Mouse (Mus musculus): Measurements from ENCODE around the gene Fancc. TPM values are rescaled to one million over a fixed set of nuclear protein-coding genes. Genes with fewer than 3 reads are reported as not detected.

The Fancc gene
- polyA plus RNA-seq, 1 experiment from 2014 or later = 23.7 TPM

- H3K4me1 ChIP-seq (ENCODE audit: control insufficient read depth, insufficient read depth, low read length) = peaks cover 25% of the 10 kb centered on the region
- no peaks in the 10 kb centered on the region for H3K9me3 ChIP-seq (ENCODE audit: control insufficient read depth, low read length)
- ATAC-seq (ENCODE audit: low FRiP score) (no peak), DNase-seq (ENCODE audit: low spot score, missing footprints) (no peak)
- no peak overlapping the region for H3K4me3 ChIP-seq (ENCODE audit: low read depth, low read length)
- H3K36me3 ChIP-seq (ENCODE audit: control insufficient read depth, insufficient read depth, low read length) = no peaks in the 10 kb centered on the region
- no peak overlapping the region for H3K9ac ChIP-seq (ENCODE audit: low read length)
- no peak overlapping the region for H3K27ac ChIP-seq (ENCODE audit: low read depth, low read length)
- 88% methylated on average over 8 of the region's 8 CpGs for WGBS
- no peaks in the 10 kb centered on the region for H3K27me3 ChIP-seq (ENCODE audit: control insufficient read depth, insufficient read depth, low read length)
- no peak overlapping the region for H3K4me2 ChIP-seq
These were observed 215.9 kb downstream of the Fancc start for GRCm38 (mm10) chr13:63281206-63281605.

GRCm38 (mm10) chr13:63280344-63280743 lies 216.7 kb downstream of the Fancc start:
- Histone ChIP-seq H3K4me3 (ENCODE audit: low read depth, low read length) (no peak overlapping the region), H3K4me1 (ENCODE audit: control insufficient read depth, insufficient read depth, low read length) (peaks cover 25% of the 10 kb centered on the region), H3K27me3 (ENCODE audit: control insufficient read depth, insufficient read depth, low read length) (no peaks in the 10 kb centered on the region), H3K27ac (ENCODE audit: low read depth, low read length) (no peak overlapping the region), H3K9ac (ENCODE audit: low read length) (no peak overlapping the region), H3K9me3 (ENCODE audit: control insufficient read depth, low read length) (no peaks in the 10 kb centered on the region), H3K36me3 (ENCODE audit: control insufficient read depth, insufficient read depth, low read length) (no peaks in the 10 kb centered on the region), H3K4me2 (no peak overlapping the region)
- ATAC-seq (ENCODE audit: low FRiP score) (no peak), DNase-seq (ENCODE audit: low spot score, missing footprints) (no peak)
- WGBS = 47% methylated on average over 3 of the region's 3 CpGs

GRCm38 (mm10) chr13:63279807-63280206 lies 217.3 kb downstream of the Fancc start:
- Histone ChIP-seq H3K9me3 (ENCODE audit: control insufficient read depth, low read length) (no peaks in the 10 kb centered on the region), H3K4me2 (0 out of 2 replicates have a peak overlapping the region, but pooled peaks have one; percentile 7), H3K4me1 (ENCODE audit: control insufficient read depth, insufficient read depth, low read length) (peaks cover 25% of the 10 kb centered on the region), H3K9ac (ENCODE audit: low read length) (no peak overlapping the region), H3K4me3 (ENCODE audit: low read depth, low read length) (no peak overlapping the region), H3K36me3 (ENCODE audit: control insufficient read depth, insufficient read depth, low read length) (no peaks in the 10 kb centered on the region), H3K27ac (ENCODE audit: low read depth, low read length) (no peak overlapping the region), H3K27me3 (ENCODE audit: control insufficient read depth, insufficient read depth, low read length) (no peaks in the 10 kb centered on the region)
- DNase-seq (ENCODE audit: low spot score, missing footprints) (no peak), ATAC-seq (ENCODE audit: low FRiP score) (no peak)
- WGBS = 63% methylated on average over 8 of the region's 8 CpGs

- DNase-seq (ENCODE audit: low spot score, missing footprints) (peak; percentile 91), ATAC-seq (ENCODE audit: low FRiP score) (peak; percentile 90)
- Histone ChIP-seq H3K4me1 (ENCODE audit: control insufficient read depth, insufficient read depth, low read length) (peaks cover 25% of the 10 kb centered on the region), H3K4me2 (peak overlapping the region; percentile 16; the same call in 1 of the 2 replicates), H3K36me3 (ENCODE audit: control insufficient read depth, insufficient read depth, low read length) (no peaks in the 10 kb centered on the region), H3K9me3 (ENCODE audit: control insufficient read depth, low read length) (no peaks in the 10 kb centered on the region), H3K4me3 (ENCODE audit: low read depth, low read length) (0 out of 2 replicates have a peak overlapping the region, but pooled peaks have one; percentile 3), H3K27ac (ENCODE audit: low read depth, low read length) (no peak overlapping the region; the same call in 1 of the 2 replicates), H3K27me3 (ENCODE audit: control insufficient read depth, insufficient read depth, low read length) (no peaks in the 10 kb centered on the region), H3K9ac (ENCODE audit: low read length) (peak overlapping the region; percentile 31)
- WGBS = 9% methylated on average over 10 of the region's 10 CpGs
These were observed 218.1 kb downstream of the Fancc start for GRCm38 (mm10) chr13:63278796-63279475.

- Histone ChIP-seq H3K4me2 (no peak overlapping the region), H3K4me1 (ENCODE audit: control insufficient read depth, insufficient read depth, low read length) (peaks cover 25% of the 10 kb centered on the region), H3K36me3 (ENCODE audit: control insufficient read depth, insufficient read depth, low read length) (no peaks in the 10 kb centered on the region), H3K9ac (ENCODE audit: low read length) (peak overlapping the region; percentile 25), H3K4me3 (ENCODE audit: low read depth, low read length) (no peak overlapping the region), H3K27ac (ENCODE audit: low read depth, low read length) (peak overlapping the region; percentile 30), H3K9me3 (ENCODE audit: control insufficient read depth, low read length) (no peaks in the 10 kb centered on the region), H3K27me3 (ENCODE audit: control insufficient read depth, insufficient read depth, low read length) (no peaks in the 10 kb centered on the region)
- ATAC-seq (ENCODE audit: low FRiP score) (no peak), DNase-seq (ENCODE audit: low spot score, missing footprints) (no peak)
- 72% methylated on average over 5 of the region's 5 CpGs for WGBS
These were observed 218.9 kb downstream of the Fancc start for GRCm38 (mm10) chr13:63278141-63278631.

GRCm38 (mm10) chr13:63277316-63277715 lies 219.8 kb downstream of the Fancc start:
- Histone ChIP-seq H3K9me3 (ENCODE audit: control insufficient read depth, low read length) (no peaks in the 10 kb centered on the region), H3K4me1 (ENCODE audit: control insufficient read depth, insufficient read depth, low read length) (peaks cover 34% of the 10 kb centered on the region), H3K36me3 (ENCODE audit: control insufficient read depth, insufficient read depth, low read length) (no peaks in the 10 kb centered on the region), H3K4me3 (ENCODE audit: low read depth, low read length) (no peak overlapping the region), H3K4me2 (no peak overlapping the region), H3K9ac (ENCODE audit: low read length) (no peak overlapping the region), H3K27ac (ENCODE audit: low read depth, low read length) (no peak overlapping the region), H3K27me3 (ENCODE audit: control insufficient read depth, insufficient read depth, low read length) (no peaks in the 10 kb centered on the region)
- ATAC-seq (ENCODE audit: low FRiP score) = no peak
- no peak for DNase-seq (ENCODE audit: low spot score, missing footprints)
- WGBS = 80% methylated on average over 5 of the region's 5 CpGs

GRCm38 (mm10) chr13:63276389-63276788 lies 220.7 kb downstream of the Fancc start:
- 94% methylated on average over 4 of the region's 4 CpGs for whole genome bisulfite sequencing
- H3K9me3 ChIP-seq (ENCODE audit: control insufficient read depth, low read length) = no peaks in the 10 kb centered on the region
- no peak overlapping the region for H3K9ac ChIP-seq (ENCODE audit: low read length)
- no peak for ATAC-seq (ENCODE audit: low FRiP score)
- H3K4me2 ChIP-seq = no peak overlapping the region
- no peaks in the 10 kb centered on the region for H3K27me3 ChIP-seq (ENCODE audit: control insufficient read depth, insufficient read depth, low read length)
- DNase-seq (ENCODE audit: low spot score, missing footprints) = no peak
- peaks cover 41% of the 10 kb centered on the region for H3K4me1 ChIP-seq (ENCODE audit: control insufficient read depth, insufficient read depth, low read length)
- no peaks in the 10 kb centered on the region for H3K36me3 ChIP-seq (ENCODE audit: control insufficient read depth, insufficient read depth, low read length)
- H3K4me3 ChIP-seq (ENCODE audit: low read depth, low read length) = no peak overlapping the region
- no peak overlapping the region for H3K27ac ChIP-seq (ENCODE audit: low read depth, low read length)

- 88% methylated on average over 10 of the region's 10 CpGs for WGBS
- H3K4me1 ChIP-seq (ENCODE audit: control insufficient read depth, insufficient read depth, low read length) = peaks cover 34% of the 10 kb centered on the region
- no peaks in the 10 kb centered on the region for H3K9me3 ChIP-seq (ENCODE audit: control insufficient read depth, low read length)
- H3K4me2 ChIP-seq = no peak overlapping the region
- H3K4me3 ChIP-seq (ENCODE audit: low read depth, low read length) = no peak overlapping the region
- peaks cover 8% of the 10 kb centered on the region; the same call in 1 of the 2 replicates for H3K27me3 ChIP-seq (ENCODE audit: control insufficient read depth, insufficient read depth, low read length)
- ATAC-seq (ENCODE audit: low FRiP score) (no peak), DNase-seq (ENCODE audit: low spot score, missing footprints) (no peak)
- H3K9ac ChIP-seq (ENCODE audit: low read length) = no peak overlapping the region
- no peak overlapping the region for H3K27ac ChIP-seq (ENCODE audit: low read depth, low read length)
- H3K36me3 ChIP-seq (ENCODE audit: control insufficient read depth, insufficient read depth, low read length) = no peaks in the 10 kb centered on the region
These were observed 222.5 kb downstream of the Fancc start for GRCm38 (mm10) chr13:63274488-63275166.

- Histone ChIP-seq H3K36me3 (ENCODE audit: control insufficient read depth, insufficient read depth, low read length) (no peaks in the 10 kb centered on the region), H3K27ac (ENCODE audit: low read depth, low read length) (no peak overlapping the region), H3K27me3 (ENCODE audit: control insufficient read depth, insufficient read depth, low read length) (peaks cover 8% of the 10 kb centered on the region; the same call in 1 of the 2 replicates), H3K4me3 (ENCODE audit: low read depth, low read length) (no peak overlapping the region), H3K4me2 (peak overlapping the region; percentile 4), H3K9me3 (ENCODE audit: control insufficient read depth, low read length) (no peaks in the 10 kb centered on the region), H3K4me1 (ENCODE audit: control insufficient read depth, insufficient read depth, low read length) (peaks cover 26% of the 10 kb centered on the region), H3K9ac (ENCODE audit: low read length) (no peak overlapping the region)
- ATAC-seq (ENCODE audit: low FRiP score) = no peak
- DNase-seq (ENCODE audit: low spot score, missing footprints) = no peak
- WGBS = 33% methylated on average over 2 of the region's 2 CpGs
These were observed 223.2 kb downstream of the Fancc start for GRCm38 (mm10) chr13:63273859-63274258.

Data from midbrain, embryonic 11.5 days (tissue).